Mouse (Mus musculus) hindbrain, embryonic 16.5 days (tissue): Measurements from ENCODE around the gene Rfx7. TPM values are rescaled to one million over a fixed set of nuclear protein-coding genes. Genes with fewer than 3 reads are reported as not detected.
A peak's percentile ranks its signal among the peaks of the same experiment; 100 is the strongest.

Experiments used
- ATAC-seq: fragments of 200-750 bp; cut with Nextera tagmentation; 2 replicates; pipeline ENCODE4 v1.8.0; 2017; ENCODE audit warnings: moderate TSS enrichment, moderate library complexity
- H3K27ac ChIP-seq: fragments of 300-500 bp; sonication (generic); 2 replicates; pipeline ENCODE4 v1.5.1; 2014; ENCODE audit warnings: low read depth, mild to moderate bottlenecking, control low read depth, low read length, moderate library complexity
- H3K27me3 ChIP-seq: fragments of 300-500 bp; sonication (generic); replicated peaks from 2 replicates; pipeline ENCODE4 v1.6.1; 2014; ENCODE audit warnings: low read length; ENCODE audit not compliant: control insufficient read depth, insufficient read depth
- H3K36me3 ChIP-seq: fragments of 300-500 bp; sonication (generic); 2 replicates; pipeline ENCODE4 v1.6.1; 2014; ENCODE audit warnings: mild to moderate bottlenecking, low read length, moderate library complexity, mixed read lengths; ENCODE audit not compliant: control insufficient read depth, insufficient read depth
- H3K4me1 ChIP-seq: fragments of 300-500 bp; sonication (generic); 2 replicates; pipeline ENCODE4 v1.6.1; 2014; ENCODE audit warnings: low read depth, low read length; ENCODE audit not compliant: control insufficient read depth, insufficient read depth
- H3K4me2 ChIP-seq: fragments of 300-500 bp; sonication (generic); 2 replicates; pipeline ENCODE4 v1.6.1; 2014; ENCODE audit warnings: mild to moderate bottlenecking, low read length, control low read depth, moderate library complexity
- H3K4me3 ChIP-seq: fragments of 300-500 bp; sonication (generic); 2 replicates; pipeline ENCODE4 v1.5.1; 2014; ENCODE audit warnings: mild to moderate bottlenecking, low read length, control low read depth, moderate library complexity
- H3K9ac ChIP-seq: fragments of 300-500 bp; sonication (generic); 2 replicates; pipeline ENCODE4 v1.6.1; 2014; ENCODE audit warnings: low read depth, mild to moderate bottlenecking, control low read depth, low read length, moderate library complexity
- H3K9me3 ChIP-seq: fragments of 300-500 bp; sonication (generic); 2 replicates; pipeline ENCODE4 v1.6.1; 2014; ENCODE audit warnings: mild to moderate bottlenecking, low read length, moderate library complexity; ENCODE audit not compliant: control insufficient read depth
- WGBS: fragments of 180-500 bp; shearing (Covaris S2); extraction: QIAGEN DNeasy Blood & Tissue Kit; methylation state at CpG from one replicate; pipeline ENCODE4 v1.1.7; 2014; 5-methylcytosine and 5-hydroxymethylcytosine counted together
- polyA plus RNA-seq: library from polyadenylated mRNA; unstranded; fragments of >200 nt; fragmentation: Nextera tagmentation; extraction: Ambion mirVana; gene quantifications from 2 replicates; pipeline ENCODE4 v1.2.1, GENCODE M21; 2015

Gene Rfx7
- polyA plus RNA-seq, 1 experiment from 2014 or later, result 12.5 TPM

DNA sequence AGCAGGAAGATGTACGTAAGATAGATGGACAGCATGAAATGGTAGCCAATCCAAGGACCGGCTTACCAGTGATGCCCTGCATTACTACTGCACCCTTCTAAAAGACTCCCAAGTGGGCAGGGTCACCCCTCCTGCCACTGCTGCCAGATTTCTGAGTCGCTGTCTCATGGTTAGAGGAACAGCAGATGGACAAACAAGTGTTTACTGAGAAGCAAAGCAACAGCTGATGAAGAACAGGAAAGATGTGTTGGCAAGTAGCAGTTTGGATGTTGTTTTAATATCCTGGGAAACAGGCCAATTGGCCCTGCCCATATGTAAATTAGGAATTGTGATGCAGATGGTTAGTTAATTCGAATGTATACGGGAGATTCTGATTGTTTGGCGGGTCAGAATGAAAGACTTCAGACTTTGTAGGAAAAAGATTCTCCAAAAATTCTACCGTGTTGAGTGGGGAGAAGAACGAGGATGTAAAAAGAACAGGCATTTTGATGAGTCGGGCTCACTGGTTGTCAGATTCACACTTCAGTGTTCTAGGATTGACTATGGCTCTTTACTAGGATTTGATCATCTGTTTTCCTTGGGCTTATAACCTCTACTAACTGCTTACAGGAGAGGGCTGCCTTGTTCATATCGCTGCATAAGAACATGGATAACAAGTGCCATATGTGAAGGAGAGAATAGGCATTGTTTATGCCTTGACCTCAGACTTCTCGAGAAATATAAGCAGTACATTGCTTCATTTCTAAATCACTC is 19.6 kb upstream of the Rfx7 start:
- Histone ChIP-seq H3K4me1 (peaks cover 5% of the 10 kb centered on the region), H3K4me3 (no peak overlapping the region), H3K27ac (no peak overlapping the region), H3K36me3 (no peaks in the 10 kb centered on the region), H3K27me3 (no peaks in the 10 kb centered on the region), H3K9me3 (no peaks in the 10 kb centered on the region), H3K9ac (no peak overlapping the region), H3K4me2 (no peak overlapping the region)
- no peak for ATAC-seq
- 33% methylated on average over 11 of the region's 11 CpGs for WGBS

GRCm38 (mm10) chr9:72515366-72515765 is 16.7 kb upstream of the Rfx7 start:
- no peak overlapping the region for H3K27ac ChIP-seq
- no peaks in the 10 kb centered on the region for H3K9me3 ChIP-seq
- peaks cover 5% of the 10 kb centered on the region for H3K4me1 ChIP-seq
- H3K36me3 ChIP-seq, result no peaks in the 10 kb centered on the region
- no peaks in the 10 kb centered on the region for H3K27me3 ChIP-seq
- no peak overlapping the region for H3K4me2 ChIP-seq
- no peak overlapping the region for H3K4me3 ChIP-seq
- ATAC-seq, result no peak
- no peak overlapping the region for H3K9ac ChIP-seq

DNA sequence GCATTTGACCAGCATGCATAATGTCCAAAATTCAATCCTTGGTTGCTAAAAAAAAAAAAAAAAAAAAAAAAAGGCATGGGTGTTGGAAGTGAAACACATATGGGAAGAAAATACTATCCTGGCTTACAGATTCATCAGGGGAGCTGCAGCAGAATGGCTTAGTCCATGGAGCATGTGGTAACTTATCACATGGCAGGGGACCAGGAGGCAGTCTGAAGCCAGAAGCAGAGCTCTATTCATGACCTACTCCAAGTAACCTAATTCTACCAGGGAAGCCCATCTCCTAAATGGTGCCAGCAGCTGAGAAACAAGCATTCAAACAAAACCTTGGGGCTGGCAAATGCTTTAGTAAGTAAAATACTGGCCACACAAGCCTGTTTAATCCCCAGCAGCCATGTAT is 12.8 kb upstream of the Rfx7 start:
- no peak overlapping the region for H3K4me3 ChIP-seq
- H3K9me3 ChIP-seq, result no peaks in the 10 kb centered on the region
- no peak overlapping the region for H3K27ac ChIP-seq
- no peak for ATAC-seq
- H3K36me3 ChIP-seq, result no peaks in the 10 kb centered on the region
- H3K9ac ChIP-seq, result no peak overlapping the region
- H3K27me3 ChIP-seq, result no peaks in the 10 kb centered on the region
- no peak overlapping the region for H3K4me2 ChIP-seq
- no peaks in the 10 kb centered on the region for H3K4me1 ChIP-seq

DNA sequence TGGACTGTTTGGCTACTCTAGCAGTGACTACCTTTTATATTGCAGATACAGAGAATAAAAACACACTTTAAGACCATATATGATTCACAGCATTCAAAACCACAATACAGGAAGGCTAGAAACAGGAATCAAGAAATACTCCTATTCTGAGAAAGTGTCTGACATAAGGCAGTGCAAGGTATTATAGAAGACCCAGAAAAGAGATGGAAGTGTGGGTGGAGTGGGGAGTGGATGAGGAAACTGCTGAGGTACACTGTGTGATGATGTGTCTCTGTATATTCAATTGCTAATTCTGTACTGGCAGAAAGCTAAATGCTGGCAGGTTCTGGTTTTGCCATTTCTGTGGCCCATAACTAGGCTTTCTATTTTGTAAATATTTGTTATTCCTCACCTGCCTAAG is 11.2 kb upstream of the Rfx7 start:
- H3K36me3 ChIP-seq, result no peaks in the 10 kb centered on the region
- H3K4me1 ChIP-seq, result no peaks in the 10 kb centered on the region
- H3K9ac ChIP-seq, result no peak overlapping the region
- no peak overlapping the region for H3K27ac ChIP-seq
- no peak overlapping the region for H3K4me2 ChIP-seq
- H3K9me3 ChIP-seq, result no peaks in the 10 kb centered on the region
- H3K27me3 ChIP-seq, result no peaks in the 10 kb centered on the region
- no peak for ATAC-seq
- H3K4me3 ChIP-seq, result no peak overlapping the region

DNA sequence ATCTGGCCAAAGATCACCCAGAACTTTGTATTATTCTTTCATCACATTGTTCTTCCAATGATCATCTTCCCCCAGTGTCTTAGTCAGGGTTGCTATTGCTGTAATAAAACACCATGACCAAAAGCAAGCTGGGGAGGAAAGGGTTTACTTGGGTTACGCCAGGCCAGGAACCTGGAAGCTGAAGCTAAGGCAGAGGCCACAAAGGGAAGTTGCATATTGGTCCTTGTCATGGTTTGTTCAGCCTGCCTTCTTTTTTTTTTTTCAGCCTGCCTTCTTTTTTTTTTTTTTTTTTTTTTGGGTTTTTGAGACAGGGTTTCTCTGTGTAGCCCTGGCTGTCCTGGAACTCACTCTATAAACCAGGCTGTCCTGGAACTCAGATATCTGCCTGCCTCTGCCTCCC is 5.9 kb upstream of the Rfx7 start:
- peaks cover 7% of the 10 kb centered on the region for H3K4me1 ChIP-seq
- 91% methylated on average over 1 of the region's 1 CpGs for WGBS
- no peak overlapping the region for H3K27ac ChIP-seq
- no peak overlapping the region for H3K9ac ChIP-seq
- H3K9me3 ChIP-seq, result no peaks in the 10 kb centered on the region
- ATAC-seq, result no peak
- H3K4me3 ChIP-seq, result no peak overlapping the region
- no peaks in the 10 kb centered on the region for H3K36me3 ChIP-seq
- no peak overlapping the region for H3K4me2 ChIP-seq
- no peaks in the 10 kb centered on the region for H3K27me3 ChIP-seq

DNA sequence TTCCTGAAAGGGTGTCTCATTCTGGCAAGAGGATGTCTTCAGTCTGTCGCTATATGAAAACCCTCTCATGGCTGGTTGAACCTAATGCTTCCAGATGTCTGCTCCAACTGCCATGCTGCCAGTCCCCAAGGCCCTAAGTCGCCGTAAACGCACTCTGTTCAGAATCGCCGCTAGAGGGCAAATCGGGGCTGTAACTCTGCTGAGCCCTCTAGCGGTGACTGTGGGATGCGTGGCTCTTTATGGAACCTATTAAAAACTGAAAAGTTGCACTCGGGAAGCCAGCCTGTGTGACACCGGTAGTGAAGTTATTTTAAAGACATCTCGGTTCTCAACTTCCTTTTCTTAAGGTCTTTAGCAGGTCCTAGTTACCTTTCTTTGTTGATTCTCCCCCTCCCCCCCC is 1.8 kb upstream of the Rfx7 start:
- under 1% methylated on average over 12 of the region's 12 CpGs for WGBS
- Histone ChIP-seq H3K9ac (no peak overlapping the region), H3K27ac (peak overlapping the region; percentile 100; the same call in 1 of the 2 replicates), H3K27me3 (no peaks in the 10 kb centered on the region), H3K4me2 (peak overlapping the region; percentile 10), H3K4me3 (no peak overlapping the region), H3K4me1 (peaks cover 8% of the 10 kb centered on the region), H3K36me3 (no peaks in the 10 kb centered on the region), H3K9me3 (no peaks in the 10 kb centered on the region)
- ATAC-seq, result no peak

GRCm38 (mm10) chr9:72530824-72531223 is 1.2 kb upstream of the Rfx7 start:
- H3K4me1 ChIP-seq, result peaks cover 8% of the 10 kb centered on the region
- peak; percentile 12 for ATAC-seq
- WGBS, result 20% methylated on average over 4 of the region's 4 CpGs

DNA sequence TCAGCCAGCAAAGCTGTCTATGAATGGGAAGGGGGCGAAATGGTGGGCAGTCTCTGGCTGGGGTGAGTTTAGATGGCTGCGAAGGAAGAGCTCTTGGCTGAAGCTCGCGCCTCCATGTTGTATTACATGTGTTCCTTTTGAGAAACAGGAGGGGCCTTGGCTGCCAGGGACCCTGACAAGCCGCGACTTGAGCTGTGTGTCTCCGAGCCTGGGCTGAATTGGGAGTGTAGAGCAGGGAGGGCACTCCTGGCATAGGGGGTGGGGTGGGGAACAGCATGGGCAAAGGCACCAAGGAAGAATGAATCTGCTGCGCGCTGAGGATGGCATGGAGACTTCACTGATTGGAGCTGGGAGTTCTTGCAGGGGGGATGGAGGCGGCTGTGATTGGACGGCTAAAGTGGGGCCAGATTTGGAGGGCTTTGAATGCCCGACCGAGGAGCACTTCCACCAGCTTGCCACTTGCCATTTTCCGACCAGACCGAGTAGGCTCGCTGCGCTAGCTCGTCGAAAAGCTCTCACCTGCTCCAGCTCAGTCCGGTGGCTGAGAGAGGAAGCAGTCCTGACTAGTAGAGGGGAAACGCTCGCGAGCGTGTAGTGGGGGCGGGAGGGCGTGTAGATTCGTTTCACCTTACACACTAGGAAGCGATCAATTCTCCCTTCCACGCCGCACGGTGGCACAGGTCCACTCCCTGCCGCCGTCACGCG is 597 bp upstream of the Rfx7 start:
- peak overlapping the region; percentile 94 for H3K4me3 ChIP-seq
- peak overlapping the region; percentile 100 for H3K27ac ChIP-seq
- WGBS, result under 1% methylated on average over 30 of the region's 35 CpGs
- ATAC-seq, result peak; percentile 95
- H3K27me3 ChIP-seq, result no peaks in the 10 kb centered on the region
- H3K4me2 ChIP-seq, result peak overlapping the region; percentile 72
- peaks cover 8% of the 10 kb centered on the region for H3K4me1 ChIP-seq
- H3K36me3 ChIP-seq, result no peaks in the 10 kb centered on the region
- H3K9me3 ChIP-seq, result no peaks in the 10 kb centered on the region
- H3K9ac ChIP-seq, result peak overlapping the region; percentile 96

More at GRCm38 (mm10) chr9:72530824-72531223, 1.2 kb upstream of the Rfx7 start:
- Histone ChIP-seq H3K36me3 (no peaks in the 10 kb centered on the region), H3K27me3 (no peaks in the 10 kb centered on the region), H3K27ac (peak overlapping the region; percentile 100), H3K9me3 (no peaks in the 10 kb centered on the region), H3K4me3 (peak overlapping the region; percentile 94), H3K9ac (peak overlapping the region; percentile 96), H3K4me2 (peak overlapping the region; percentile 72)

DNA sequence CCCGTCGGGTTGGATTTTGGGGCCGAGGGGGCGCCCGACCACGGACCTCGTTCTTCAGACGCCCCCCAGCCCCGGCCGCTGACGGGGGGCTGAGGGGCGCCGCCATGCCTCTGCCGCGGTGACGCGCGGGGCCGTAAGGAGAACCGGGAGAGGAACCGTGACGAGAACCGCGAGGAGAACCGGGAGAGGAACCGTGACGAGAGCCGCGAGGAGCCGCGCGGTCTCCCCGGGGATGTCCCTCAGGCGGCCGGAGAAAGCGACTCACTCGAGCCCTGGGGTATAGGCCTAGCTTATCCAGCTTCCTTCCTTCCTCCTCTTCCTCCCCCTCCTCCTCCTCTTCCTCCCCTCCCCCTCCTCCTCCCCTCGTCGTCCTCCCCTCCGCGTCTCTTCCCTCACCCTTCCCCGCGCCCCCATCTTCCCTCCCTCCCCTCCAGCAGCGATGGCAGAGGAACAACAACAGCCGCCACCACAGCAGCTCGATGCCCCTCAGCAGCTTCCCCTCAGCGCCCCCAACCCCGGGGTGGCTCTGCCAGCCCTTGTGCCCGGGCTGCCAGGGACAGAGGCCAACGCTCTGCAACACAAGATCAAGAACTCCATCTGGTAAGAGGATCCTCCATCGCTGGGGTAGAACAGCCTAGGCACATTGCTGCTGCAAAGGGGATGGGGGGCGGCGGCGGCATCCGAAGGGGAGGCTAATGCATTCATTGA is 495 bp downstream of the Rfx7 start:
- Histone ChIP-seq H3K4me2 (peak overlapping the region; percentile 72), H3K9me3 (no peaks in the 10 kb centered on the region), H3K4me1 (peaks cover 8% of the 10 kb centered on the region), H3K9ac (peak overlapping the region; percentile 96), H3K36me3 (no peaks in the 10 kb centered on the region), H3K4me3 (peak overlapping the region; percentile 94), H3K27me3 (no peaks in the 10 kb centered on the region), H3K27ac (peak overlapping the region; percentile 100)
- peak; percentile 49 for ATAC-seq
- WGBS, result under 1% methylated on average over 43 of the region's 55 CpGs
